Mouse (Mus musculus) T-helper 1 cell (primary cell): Measurements from ENCODE around the gene Elfn2.

Source experiments
- in situ Hi-C: fragments of 300-600 bp; cut with MboI, MseI; formaldehyde crosslinking; loops from one replicate; pipeline ENCODE4 v1.15.1; 2025; ENCODE audit warnings: high pct_unique_total_duplicates

Elfn2 gene

GRCm38 (mm10) chr15:78623426-78623825 is 95.1 kb downstream of the Elfn2 start:
- in situ Hi-C loops, result loop anchor here (5.0 kb wide), 1 partner anchor 119 kb away; no protein-coding TSS in a partner anchor
